Mouse (Mus musculus) embryonic facial prominence, embryonic 15.5 days (tissue): ENCODE measurements around the gene Man1c1. TPM values are rescaled to one million over a fixed set of nuclear protein-coding genes. Genes with fewer than 3 reads are reported as not detected.

ENCODE experiments used
- ATAC-seq: fragments of 200-750 bp; cut with Nextera tagmentation; 2 replicates; pipeline ENCODE4 v1.8.0; 2017; ENCODE audit warnings: low read depth, moderate TSS enrichment; ENCODE audit not compliant: insufficient number of reproducible peaks, low FRiP score, low TSS enrichment
- H3K27ac ChIP-seq: fragments of 300-500 bp; sonication (generic); replicated peaks from 2 replicates; pipeline ENCODE4 v1.5.1; 2015; ENCODE audit warnings: mild to moderate bottlenecking, inconsistent platforms
- H3K27me3 ChIP-seq: fragments of 300-500 bp; sonication (generic); 2 replicates; pipeline ENCODE4 v1.6.1; 2015; ENCODE audit warnings: inconsistent platforms
- H3K36me3 ChIP-seq: fragments of 300-500 bp; sonication (generic); 2 replicates; pipeline ENCODE4 v1.6.1; 2015; ENCODE audit warnings: mild to moderate bottlenecking, inconsistent platforms
- H3K4me1 ChIP-seq: fragments of 300-500 bp; sonication (generic); 2 replicates; pipeline ENCODE4 v1.6.1; 2015; ENCODE audit warnings: inconsistent platforms
- H3K4me2 ChIP-seq: fragments of 300-500 bp; sonication (generic); replicated peaks from 2 replicates; pipeline ENCODE4 v1.6.1; 2015; ENCODE audit warnings: mild to moderate bottlenecking, inconsistent platforms
- H3K4me3 ChIP-seq: fragments of 300-500 bp; sonication (generic); replicated peaks from 2 replicates; pipeline ENCODE4 v1.5.1; 2015; ENCODE audit warnings: mild to moderate bottlenecking, inconsistent platforms
- H3K9ac ChIP-seq: fragments of 300-500 bp; sonication (generic); 2 replicates; pipeline ENCODE4 v1.6.1; 2015; ENCODE audit warnings: inconsistent platforms
- H3K9me3 ChIP-seq: fragments of 300-500 bp; sonication (generic); replicated peaks from 2 replicates; pipeline ENCODE4 v1.6.1; 2016; ENCODE audit warnings: inconsistent platforms
- WGBS: fragments of 180-500 bp; shearing (Covaris S2); methylation state at CpG from one replicate; pipeline ENCODE4 v1.1.7; 2015; 5-methylcytosine and 5-hydroxymethylcytosine counted together
- polyA plus RNA-seq: library from polyadenylated mRNA; unstranded; fragments of >200 nt; fragmentation: Nextera tagmentation; extraction: Ambion mirVana; gene quantifications from 2 replicates; pipeline ENCODE4 v1.2.1, GENCODE M21; 2015

Gene Man1c1
- polyA plus RNA-seq, 1 experiment from 2014 or later = 5.6 TPM

GRCm38 (mm10) chr4:134570704-134571451 lies 133.2 kb downstream of the Man1c1 start:
- Histone ChIP-seq H3K4me2 (no peak overlapping the region), H3K27ac (no peak overlapping the region), H3K36me3 (0 out of 2 replicates have a peak, but pooled peaks cover 4% of the 10 kb centered on the region), H3K4me3 (no peak overlapping the region), H3K4me1 (peaks cover 3% of the 10 kb centered on the region; the same call in 1 of the 2 replicates), H3K9ac (no peak overlapping the region), H3K27me3 (no peaks in the 10 kb centered on the region), H3K9me3 (no peaks in the 10 kb centered on the region)
- 62% methylated on average over 14 of the region's 14 CpGs for WGBS
- ATAC-seq = no peak

- H3K9ac ChIP-seq = no peak overlapping the region
- WGBS = 81% methylated on average over 8 of the region's 8 CpGs
- no peak overlapping the region for H3K4me3 ChIP-seq
- H3K9me3 ChIP-seq = no peaks in the 10 kb centered on the region
- peaks cover 12% of the 10 kb centered on the region; the same call in 1 of the 2 replicates for H3K36me3 ChIP-seq
- ATAC-seq = no peak
- H3K4me2 ChIP-seq = no peak overlapping the region
- no peaks in the 10 kb centered on the region for H3K27me3 ChIP-seq
- no peak overlapping the region for H3K27ac ChIP-seq
- H3K4me1 ChIP-seq = peaks cover 3% of the 10 kb centered on the region; the same call in 1 of the 2 replicates
These were observed 134.3 kb downstream of the Man1c1 start for GRCm38 (mm10) chr4:134569831-134570230.

- Histone ChIP-seq H3K9ac (no peak overlapping the region), H3K4me2 (no peak overlapping the region), H3K36me3 (peaks cover 12% of the 10 kb centered on the region; the same call in 1 of the 2 replicates), H3K4me1 (peaks cover 3% of the 10 kb centered on the region; the same call in 1 of the 2 replicates), H3K27ac (no peak overlapping the region), H3K4me3 (no peak overlapping the region), H3K27me3 (no peaks in the 10 kb centered on the region), H3K9me3 (no peaks in the 10 kb centered on the region)
- 70% methylated on average over 6 of the region's 6 CpGs for WGBS
- ATAC-seq = no peak
These were observed 134.9 kb downstream of the Man1c1 start for GRCm38 (mm10) chr4:134569205-134569604.

GRCm38 (mm10) chr4:134567377-134568226 lies 136.5 kb downstream of the Man1c1 start:
- 52% methylated on average over 19 of the region's 19 CpGs for WGBS
- H3K4me1 ChIP-seq = peaks cover 3% of the 10 kb centered on the region; the same call in 1 of the 2 replicates
- no peak overlapping the region for H3K9ac ChIP-seq
- H3K27ac ChIP-seq = no peak overlapping the region
- H3K4me3 ChIP-seq = no peak overlapping the region
- H3K36me3 ChIP-seq = peaks cover 15% of the 10 kb centered on the region
- H3K9me3 ChIP-seq = no peaks in the 10 kb centered on the region
- no peak for ATAC-seq
- H3K4me2 ChIP-seq = no peak overlapping the region
- H3K27me3 ChIP-seq = no peaks in the 10 kb centered on the region

GRCm38 (mm10) chr4:134564093-134564492 lies 140.0 kb downstream of the Man1c1 start:
- no peak for ATAC-seq
- Histone ChIP-seq H3K9ac (no peak overlapping the region), H3K27me3 (no peaks in the 10 kb centered on the region), H3K4me2 (no peak overlapping the region), H3K9me3 (no peaks in the 10 kb centered on the region), H3K27ac (no peak overlapping the region), H3K4me3 (no peak overlapping the region), H3K4me1 (0 out of 2 replicates have a peak, but pooled peaks cover 1% of the 10 kb centered on the region), H3K36me3 (peaks cover 11% of the 10 kb centered on the region)
- 80% methylated on average over 6 of the region's 6 CpGs for WGBS

- Histone ChIP-seq H3K36me3 (peaks cover 11% of the 10 kb centered on the region), H3K9me3 (no peaks in the 10 kb centered on the region), H3K27me3 (no peaks in the 10 kb centered on the region), H3K27ac (no peak overlapping the region), H3K4me2 (no peak overlapping the region), H3K4me1 (peaks cover 6% of the 10 kb centered on the region), H3K4me3 (no peak overlapping the region), H3K9ac (no peak overlapping the region)
- ATAC-seq = no peak; the same call in 1 of the 2 replicates
- WGBS = 88% methylated on average over 16 of the region's 16 CpGs
These were observed 140.5 kb downstream of the Man1c1 start for GRCm38 (mm10) chr4:134563624-134564023.

GRCm38 (mm10) chr4:134562014-134562413 lies 142.1 kb downstream of the Man1c1 start:
- H3K4me1 ChIP-seq = peaks cover 18% of the 10 kb centered on the region
- H3K4me2 ChIP-seq = no peak overlapping the region
- H3K9ac ChIP-seq = no peak overlapping the region
- H3K36me3 ChIP-seq = peaks cover 11% of the 10 kb centered on the region
- H3K9me3 ChIP-seq = no peaks in the 10 kb centered on the region
- no peaks in the 10 kb centered on the region for H3K27me3 ChIP-seq
- H3K4me3 ChIP-seq = no peak overlapping the region
- WGBS = 87% methylated on average over 2 of the region's 2 CpGs
- ATAC-seq = no peak
- no peak overlapping the region for H3K27ac ChIP-seq

- WGBS = 88% methylated on average over 8 of the region's 8 CpGs
- no peaks in the 10 kb centered on the region for H3K27me3 ChIP-seq
These were observed 143.4 kb downstream of the Man1c1 start for GRCm38 (mm10) chr4:134560699-134561098.

GRCm38 (mm10) chr4:134559154-134559553 lies 144.9 kb downstream of the Man1c1 start:
- ATAC-seq = no peak; the same call in 1 of the 2 replicates
- no peaks in the 10 kb centered on the region for H3K27me3 ChIP-seq
- peaks cover 18% of the 10 kb centered on the region for H3K4me1 ChIP-seq
- no peak overlapping the region for H3K9ac ChIP-seq
- 58% methylated on average over 7 of the region's 7 CpGs for WGBS
- H3K9me3 ChIP-seq = no peaks in the 10 kb centered on the region
- H3K27ac ChIP-seq = no peak overlapping the region
- H3K4me3 ChIP-seq = no peak overlapping the region
- no peak overlapping the region for H3K4me2 ChIP-seq
- peaks cover 4% of the 10 kb centered on the region; the same call in 1 of the 2 replicates for H3K36me3 ChIP-seq

More at GRCm38 (mm10) chr4:134560699-134561098, 143.4 kb downstream of the Man1c1 start:
- Histone ChIP-seq H3K9ac (no peak overlapping the region), H3K9me3 (no peaks in the 10 kb centered on the region), H3K4me1 (peaks cover 18% of the 10 kb centered on the region), H3K4me3 (no peak overlapping the region), H3K27ac (no peak overlapping the region), H3K36me3 (peaks cover 10% of the 10 kb centered on the region), H3K4me2 (no peak overlapping the region)
- no peak for ATAC-seq

GRCm38 (mm10) chr4:134558570-134559113 lies 145.4 kb downstream of the Man1c1 start:
- H3K27me3 ChIP-seq = no peaks in the 10 kb centered on the region
- no peak overlapping the region for H3K4me2 ChIP-seq
- peak; percentile 25; the same call in 1 of the 2 replicates for ATAC-seq
- H3K4me3 ChIP-seq = no peak overlapping the region
- H3K27ac ChIP-seq = peak overlapping the region; percentile 78
- 39% methylated on average over 9 of the region's 9 CpGs for WGBS
- H3K36me3 ChIP-seq = peaks cover 4% of the 10 kb centered on the region; the same call in 1 of the 2 replicates
- no peaks in the 10 kb centered on the region for H3K9me3 ChIP-seq
- H3K4me1 ChIP-seq = peaks cover 18% of the 10 kb centered on the region
- H3K9ac ChIP-seq = no peak overlapping the region
